Mouse (Mus musculus) forebrain, embryonic 14.5 days (tissue): ENCODE results near the gene Hmg20a. TPM values are rescaled to one million over a fixed set of nuclear protein-coding genes. Genes with fewer than 3 reads are reported as not detected.

Experiments used
- ATAC-seq: fragments of 200-750 bp; cut with Nextera tagmentation; 2 replicates; pipeline ENCODE4 v1.8.0; 2017; ENCODE audit warnings: mild to moderate bottlenecking, moderate library complexity
- DNase-seq: peaks from one replicate; pipeline ENCODE4 v3.0.0-alpha.2; 2015; ENCODE audit warnings: low spot score
- H3K27ac ChIP-seq: fragments of 300-500 bp; sonication (generic); 2 replicates; pipeline ENCODE4 v1.5.1; 2014; ENCODE audit warnings: low read depth, mild to moderate bottlenecking, control low read depth, low read length, moderate library complexity
- H3K27me3 ChIP-seq: fragments of 300-500 bp; sonication (generic); replicated peaks from 2 replicates; pipeline ENCODE4 v1.6.1; 2014; ENCODE audit warnings: low read length, control low read depth, mixed read lengths; ENCODE audit not compliant: control insufficient read depth, insufficient read depth
- H3K36me3 ChIP-seq: fragments of 300-500 bp; sonication (generic); 2 replicates; pipeline ENCODE4 v1.6.1; 2014; ENCODE audit warnings: low read length, control low read depth; ENCODE audit not compliant: control insufficient read depth, insufficient read depth
- H3K4me1 ChIP-seq: fragments of 300-500 bp; sonication (generic); 2 replicates; pipeline ENCODE4 v1.6.1; 2014; ENCODE audit warnings: antibody characterized with exemption, low read length, control low read depth; ENCODE audit not compliant: control insufficient read depth, insufficient read depth
- H3K4me2 ChIP-seq: fragments of 300-500 bp; sonication (generic); 2 replicates; pipeline ENCODE4 v1.6.1; 2014; ENCODE audit warnings: mild to moderate bottlenecking, control low read depth, low read length
- H3K4me3 ChIP-seq: fragments of 300-500 bp; sonication (generic); 2 replicates; pipeline ENCODE4 v1.5.1; 2014; ENCODE audit warnings: low read depth, low read length, control low read depth
- H3K9ac ChIP-seq: fragments of 300-500 bp; sonication (generic); 2 replicates; pipeline ENCODE4 v1.6.1; 2014; ENCODE audit warnings: mild to moderate bottlenecking, low read length, control low read depth, moderate library complexity
- H3K9me3 ChIP-seq: fragments of 300-500 bp; sonication (generic); replicated peaks from 2 replicates; pipeline ENCODE4 v1.6.1; 2016; ENCODE audit warnings: low read length, control low read depth, mixed read lengths; ENCODE audit not compliant: control insufficient read depth
- WGBS: fragments of 180-500 bp; shearing (Covaris S2); extraction: QIAGEN DNeasy Blood & Tissue Kit; methylation state at CpG from one replicate; pipeline ENCODE4 v1.1.7; 2014; 5-methylcytosine and 5-hydroxymethylcytosine counted together
- polyA plus RNA-seq: library from polyadenylated mRNA; unstranded; fragments of >200 nt; fragmentation: Nextera tagmentation; extraction: Ambion mirVana; gene quantifications from 2 replicates; pipeline ENCODE4 v1.2.1, GENCODE M21; 2014

Gene Hmg20a
- polyA plus RNA-seq, 1 experiment from 2014 or later = 65.7 TPM

GRCm38 (mm10) chr9:56499324-56500067, 81.1 kb downstream of the Hmg20a start:
- Histone ChIP-seq H3K4me1 (peaks cover 5% of the 10 kb centered on the region; the same call in 1 of the 2 replicates), H3K4me3 (no peak overlapping the region), H3K4me2 (no peak overlapping the region), H3K9ac (no peak overlapping the region), H3K27me3 (no peaks in the 10 kb centered on the region), H3K27ac (no peak overlapping the region), H3K9me3 (no peaks in the 10 kb centered on the region), H3K36me3 (peaks cover 19% of the 10 kb centered on the region)
- DNase-seq (no peak), ATAC-seq (no peak)
- WGBS = 82% methylated on average over 8 of the region's 8 CpGs

- no peak for DNase-seq
- H3K36me3 ChIP-seq = peaks cover 9% of the 10 kb centered on the region; the same call in 1 of the 2 replicates
These were observed 82.6 kb downstream of the Hmg20a start for GRCm38 (mm10) chr9:56500893-56501590.

GRCm38 (mm10) chr9:56501721-56502542, 83.5 kb downstream of the Hmg20a start:
- H3K9me3 ChIP-seq = no peaks in the 10 kb centered on the region
- no peak overlapping the region for H3K4me3 ChIP-seq
- no peak overlapping the region for H3K27ac ChIP-seq
- no peaks in the 10 kb centered on the region for H3K27me3 ChIP-seq
- WGBS = 40% methylated on average over 10 of the region's 10 CpGs
- H3K9ac ChIP-seq = peak overlapping the region; percentile 35; the same call in 1 of the 2 replicates
- peak overlapping the region; percentile 25; the same call in 1 of the 2 replicates for H3K4me2 ChIP-seq
- H3K36me3 ChIP-seq = no peaks in the 10 kb centered on the region
- no peak for DNase-seq
- no peak for ATAC-seq
- H3K4me1 ChIP-seq = peaks cover 5% of the 10 kb centered on the region

More at GRCm38 (mm10) chr9:56500893-56501590, 82.6 kb downstream of the Hmg20a start:
- Histone ChIP-seq H3K4me3 (no peak overlapping the region), H3K9me3 (no peaks in the 10 kb centered on the region), H3K4me2 (no peak overlapping the region), H3K9ac (no peak overlapping the region), H3K27me3 (no peaks in the 10 kb centered on the region), H3K4me1 (peaks cover 9% of the 10 kb centered on the region), H3K27ac (no peak overlapping the region)
- no peak for ATAC-seq
- 79% methylated on average over 8 of the region's 8 CpGs for WGBS

- Histone ChIP-seq H3K27me3 (no peaks in the 10 kb centered on the region), H3K36me3 (no peaks in the 10 kb centered on the region), H3K9me3 (no peaks in the 10 kb centered on the region), H3K4me2 (peak overlapping the region; percentile 25; the same call in 1 of the 2 replicates), H3K27ac (no peak overlapping the region), H3K4me1 (peaks cover 9% of the 10 kb centered on the region), H3K9ac (peak overlapping the region; percentile 35; the same call in 1 of the 2 replicates), H3K4me3 (no peak overlapping the region)
- 48% methylated on average over 8 of the region's 8 CpGs for WGBS
- no peak for ATAC-seq
- DNase-seq = no peak
These were observed 84.1 kb downstream of the Hmg20a start for GRCm38 (mm10) chr9:56502543-56502971.

- Histone ChIP-seq H3K4me2 (no peak overlapping the region), H3K4me1 (peaks cover 10% of the 10 kb centered on the region), H3K9ac (no peak overlapping the region), H3K27me3 (no peaks in the 10 kb centered on the region), H3K4me3 (no peak overlapping the region), H3K27ac (no peak overlapping the region), H3K9me3 (no peaks in the 10 kb centered on the region), H3K36me3 (no peaks in the 10 kb centered on the region)
- no peak for DNase-seq
- no peak for ATAC-seq
- 68% methylated on average over 7 of the region's 7 CpGs for WGBS
These were observed 85.5 kb downstream of the Hmg20a start for GRCm38 (mm10) chr9:56503621-56504500.

- Histone ChIP-seq H3K27me3 (no peaks in the 10 kb centered on the region), H3K4me1 (peaks cover 10% of the 10 kb centered on the region), H3K9me3 (no peaks in the 10 kb centered on the region), H3K4me3 (no peak overlapping the region), H3K9ac (no peak overlapping the region), H3K27ac (no peak overlapping the region), H3K4me2 (no peak overlapping the region), H3K36me3 (no peaks in the 10 kb centered on the region)
- DNase-seq = no peak
- WGBS = 27% methylated on average over 5 of the region's 5 CpGs
- ATAC-seq = no peak
These were observed 86.1 kb downstream of the Hmg20a start for GRCm38 (mm10) chr9:56504511-56504910.

GRCm38 (mm10) chr9:56505083-56505792, 86.8 kb downstream of the Hmg20a start:
- no peak for ATAC-seq
- H3K36me3 ChIP-seq = no peaks in the 10 kb centered on the region
- H3K4me2 ChIP-seq = peak overlapping the region; percentile 66
- H3K27ac ChIP-seq = peak overlapping the region; percentile 97; the same call in 1 of the 2 replicates
- no peak overlapping the region for H3K9ac ChIP-seq
- H3K27me3 ChIP-seq = no peaks in the 10 kb centered on the region
- peaks cover 10% of the 10 kb centered on the region for H3K4me1 ChIP-seq
- no peak overlapping the region for H3K4me3 ChIP-seq
- WGBS = 62% methylated on average over 9 of the region's 9 CpGs
- DNase-seq = no peak
- H3K9me3 ChIP-seq = no peaks in the 10 kb centered on the region
